Mouse (Mus musculus) kidney, postnatal 36 days (tissue): ENCODE data around the gene Ccdc28b.

Experiments
- DNase-seq, 2 experiments: peaks; one replicate each; pipeline ENCODE4 v3.0.0; 2021 to 2022; ENCODE audit warnings: mixed read lengths in 2 of 2

Gene Ccdc28b

DNA sequence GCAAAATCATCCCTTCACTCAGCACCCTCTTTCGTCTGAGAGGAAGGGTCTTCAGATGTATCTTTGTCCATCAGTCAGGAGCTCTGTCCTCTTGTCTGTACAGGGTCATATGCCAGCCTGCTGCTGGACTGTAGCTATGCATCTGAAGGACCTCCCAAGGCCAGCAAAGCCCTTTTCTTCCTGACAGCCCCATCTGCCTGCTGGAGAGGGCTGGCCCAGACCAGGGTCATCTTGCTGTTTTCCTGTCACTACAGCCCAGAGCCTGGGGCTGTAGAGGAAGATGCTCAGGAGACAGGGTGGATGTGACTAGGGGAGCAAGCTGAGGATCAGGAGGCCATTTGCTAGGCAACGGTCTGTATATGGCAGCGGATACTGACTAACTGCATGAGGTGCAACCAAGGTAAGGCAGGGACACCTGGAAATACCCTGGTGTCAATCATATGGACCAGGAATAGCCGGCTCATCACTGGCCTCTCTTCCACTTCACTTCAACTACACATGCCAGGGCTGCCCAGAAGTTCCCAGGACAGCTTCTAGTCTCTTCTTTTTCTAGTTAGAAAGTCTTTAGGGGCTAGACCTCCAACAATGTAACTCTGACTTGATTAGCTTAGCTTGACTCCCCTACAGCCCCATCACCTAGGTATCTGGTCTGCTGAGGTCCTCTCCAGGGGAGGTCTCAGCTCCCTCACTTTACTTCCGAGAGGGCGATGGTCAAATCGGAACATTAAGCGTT lies 778 bp downstream of the Ccdc28b start:
- DNase-seq = no peak

DNA sequence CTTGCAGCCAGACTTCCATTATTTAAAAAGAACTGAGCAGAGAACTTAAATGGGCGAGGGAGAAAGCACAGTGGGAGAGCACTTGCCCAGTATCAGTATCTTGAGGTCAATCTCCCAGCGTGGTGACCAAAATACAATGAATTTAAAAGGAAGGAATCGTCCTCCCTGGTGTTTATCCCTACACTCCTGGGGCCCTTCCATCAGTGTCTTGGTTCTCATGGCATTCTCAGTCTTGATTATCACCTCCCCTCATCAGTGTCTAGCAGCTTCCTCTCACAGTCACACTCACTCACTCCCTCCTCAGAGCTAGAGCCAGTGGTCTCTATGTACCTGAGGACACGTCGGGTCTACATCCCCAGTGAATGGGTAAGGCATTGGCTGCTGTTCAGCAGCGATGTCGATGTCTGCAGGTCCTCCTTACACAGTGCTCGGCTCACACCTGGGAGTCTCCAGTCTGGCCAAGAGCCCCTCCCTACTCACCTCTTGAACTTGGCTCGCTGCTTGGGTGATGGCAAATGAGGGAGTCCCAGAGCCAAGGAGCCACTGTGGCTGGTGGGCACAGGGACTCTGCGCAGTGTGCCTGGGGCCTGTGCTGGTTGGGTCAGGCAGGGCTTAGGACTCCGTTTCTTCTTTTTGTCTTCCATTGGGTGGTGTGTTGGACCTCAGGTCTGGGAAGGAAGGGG lies 1.5 kb downstream of the Ccdc28b start:
- no peak for DNase-seq

DNA sequence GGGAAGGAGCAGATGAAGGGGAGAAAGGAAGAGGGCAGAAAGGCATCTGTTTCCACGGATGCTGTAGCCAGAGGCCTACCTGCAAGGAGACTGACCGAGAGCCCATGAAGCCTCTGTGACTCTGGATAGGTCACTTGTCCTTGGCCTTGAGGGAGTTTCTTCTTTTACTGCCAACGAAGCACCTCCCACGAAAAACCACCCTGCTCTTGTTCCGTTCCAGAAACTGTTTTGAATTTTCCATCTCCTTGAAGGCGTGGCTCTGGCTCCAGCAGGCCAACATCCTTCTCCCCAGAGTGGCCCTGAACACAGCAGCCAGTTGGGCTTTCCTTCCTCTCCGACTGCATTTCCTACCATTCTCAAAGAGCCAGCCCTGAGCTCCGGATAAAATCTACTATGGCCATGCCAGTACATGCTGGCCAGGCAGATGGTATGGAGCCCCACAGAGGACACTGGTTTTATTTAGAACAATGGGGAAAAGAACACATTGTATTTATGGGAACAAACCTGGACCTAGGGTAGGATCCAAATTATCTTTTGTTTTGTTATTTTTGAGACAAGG lies 2.4 kb downstream of the Ccdc28b start:
- DNase-seq = peak; percentile 46 to 68

- peak in 1 of 2 experiments; percentile 12 for DNase-seq
These were observed 3.1 kb downstream of the Ccdc28b start for GRCm38 (mm10) chr4:129620419-129621282.

DNA sequence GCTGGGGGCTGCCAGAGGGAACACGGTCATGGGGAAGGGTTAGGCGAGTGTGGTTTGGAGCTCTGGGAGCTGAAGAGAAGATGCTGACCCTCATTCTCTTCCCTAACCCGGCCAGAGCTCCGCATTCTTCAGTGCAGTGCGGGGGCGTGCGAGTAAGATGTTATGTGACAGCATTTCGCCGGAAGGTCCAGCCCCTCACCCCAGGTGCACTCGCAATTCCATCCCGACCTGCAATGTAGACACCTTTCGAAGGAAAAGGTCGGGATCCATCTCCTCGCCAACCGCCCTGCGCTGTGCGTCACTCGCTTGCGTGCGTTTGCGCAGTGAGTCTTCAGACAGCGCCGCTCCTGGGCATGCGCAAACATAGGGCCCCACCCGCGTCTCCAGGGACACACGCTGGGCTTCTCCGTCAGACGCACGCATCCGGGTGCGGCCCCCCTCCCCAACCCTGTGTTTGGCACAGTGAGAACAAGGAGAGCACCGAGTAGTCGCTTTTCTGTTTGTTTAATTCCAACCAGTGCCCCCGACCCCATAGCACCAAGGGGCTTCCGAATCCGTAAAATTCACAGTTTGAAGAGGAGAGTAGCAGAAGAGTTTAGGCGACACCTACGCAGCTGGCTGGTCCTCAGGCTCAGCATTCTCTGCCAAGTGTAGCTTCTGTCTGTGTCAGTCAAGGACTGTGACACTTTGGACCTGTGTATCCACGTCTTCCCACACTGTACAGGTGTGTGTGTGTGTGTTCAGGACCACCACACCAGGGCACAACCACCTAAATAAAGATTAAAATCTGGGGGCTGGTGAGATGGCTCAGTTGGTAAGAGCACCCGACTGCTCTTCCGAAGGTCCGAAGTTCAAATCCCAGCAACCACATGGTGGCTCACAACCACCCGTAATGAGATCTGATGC lies 4.7 kb downstream of the Ccdc28b start, which contains the start of gene Iqcc:
Gene Iqcc (minus strand): TSS at position 314 of the 906 bp plus-strand sequence.
- peak; percentile 97 to 98 for DNase-seq

DNA sequence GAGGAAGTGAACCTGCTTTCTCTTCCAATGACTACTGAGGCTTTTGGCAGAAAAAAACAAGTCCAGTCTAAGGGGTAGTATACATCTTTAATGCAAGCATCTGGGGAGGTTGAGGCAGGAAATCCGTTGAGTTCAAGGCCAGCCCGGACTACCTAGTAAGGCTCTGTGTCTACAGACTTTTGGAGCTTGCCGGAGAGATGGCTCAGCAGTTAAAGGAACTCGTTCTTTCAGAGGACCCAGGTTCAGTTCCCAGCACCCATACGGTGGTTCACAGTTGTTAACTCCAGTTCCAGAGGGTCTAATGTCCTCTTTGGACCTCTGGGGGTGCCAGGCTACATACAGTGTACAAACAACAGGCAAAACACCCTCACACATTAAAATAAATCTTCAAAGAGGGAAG lies 5.7 kb downstream of the Ccdc28b start:
- no peak for DNase-seq

DNA sequence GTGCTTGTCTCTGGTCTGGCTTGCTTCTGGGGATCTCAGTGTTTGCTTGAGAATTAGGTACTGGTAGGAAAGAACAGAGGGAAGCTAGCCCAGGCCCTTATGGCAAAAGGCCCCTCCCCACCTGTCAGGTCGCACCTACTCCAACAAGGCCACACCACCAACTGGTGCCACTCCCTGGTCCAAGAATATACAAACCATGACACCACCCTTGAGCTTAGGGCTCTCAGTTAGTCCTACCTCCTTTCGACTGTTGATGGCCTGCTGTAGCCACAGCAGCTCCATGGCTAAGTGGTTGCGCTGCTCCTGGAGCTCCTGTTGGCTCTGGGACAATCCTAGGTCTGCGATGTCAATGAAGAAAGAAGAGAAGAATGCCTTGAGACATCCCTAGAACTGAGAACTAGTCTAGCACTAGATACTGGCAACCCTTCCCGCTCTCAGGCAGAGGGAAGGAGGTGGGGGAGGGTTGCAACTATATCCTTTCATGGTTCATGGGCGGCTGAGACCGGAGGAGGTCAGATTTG lies 6.6 kb downstream of the Ccdc28b start:
- DNase-seq = no peak

DNA sequence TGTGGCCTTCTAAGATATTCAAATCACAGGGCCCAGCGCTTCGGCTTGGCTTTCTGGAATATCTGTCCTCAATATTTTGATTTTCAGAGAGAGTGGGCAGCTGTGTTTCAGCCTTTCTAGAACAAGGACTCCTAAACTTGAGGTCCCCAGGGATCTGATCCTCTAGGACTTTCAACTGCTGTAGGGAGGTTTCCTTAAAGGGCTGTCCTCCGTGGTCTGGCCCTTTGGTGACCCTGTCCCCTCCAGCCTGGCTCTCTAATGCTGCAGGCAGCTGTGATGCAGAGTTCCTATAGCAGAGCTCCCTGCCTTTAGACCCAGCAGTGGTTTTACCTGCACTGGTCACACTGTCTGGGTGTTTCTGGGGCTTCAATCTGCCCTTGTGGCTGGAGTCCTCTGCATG lies 7.1 kb downstream of the Ccdc28b start:
- DNase-seq = no peak

DNA sequence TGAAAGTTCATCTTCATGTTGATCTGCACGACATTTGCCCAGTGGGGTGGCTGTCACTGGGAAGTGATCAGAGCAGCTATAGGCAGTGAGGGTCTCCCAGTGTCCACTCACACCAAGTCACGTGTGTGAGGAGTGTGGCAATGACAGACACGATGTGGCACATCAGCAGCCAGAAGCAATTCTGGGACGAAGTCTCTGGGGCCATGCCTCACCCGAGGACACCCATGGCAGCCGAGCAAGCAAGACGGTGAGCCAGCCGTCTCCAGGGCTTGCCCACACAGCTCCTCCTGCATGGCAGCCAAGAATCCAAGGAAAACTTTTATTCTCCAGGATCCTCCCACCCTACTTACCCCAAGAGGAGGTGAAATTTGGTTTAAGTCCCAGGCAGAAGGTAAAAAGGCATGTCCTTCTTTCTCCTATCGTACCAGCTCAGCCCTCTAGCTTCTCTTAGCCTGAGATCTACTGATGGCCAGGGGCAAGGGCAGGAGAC lies 7.9 kb downstream of the Ccdc28b start:
- DNase-seq = no peak

- peak in 1 of 2 experiments; percentile 14 for DNase-seq
These were observed 9.7 kb downstream of the Ccdc28b start, which contains the start of gene Dcdc2b for GRCm38 (mm10) chr4:129614093-129614492. Gene Dcdc2b (minus strand): TSS chr4:129614257.

DNA sequence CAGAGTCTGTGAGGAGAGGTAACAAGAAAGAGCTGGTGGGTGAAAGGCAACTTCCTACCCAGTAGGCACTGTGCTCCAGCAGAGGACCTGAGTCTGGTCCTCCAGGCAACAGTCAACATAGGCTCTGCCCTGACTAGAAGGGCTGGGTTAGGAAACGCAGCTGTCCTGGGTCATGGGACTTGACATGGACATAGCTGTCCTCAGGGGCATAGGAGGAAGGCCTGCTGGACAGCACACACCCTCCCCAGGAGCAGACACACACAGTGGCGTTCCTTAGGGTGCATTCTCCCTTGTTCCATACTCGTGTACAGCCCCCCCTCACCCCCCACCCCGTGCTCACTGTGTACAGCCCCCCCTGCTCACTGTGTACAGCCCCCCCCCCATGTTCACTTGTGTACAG lies 13.3 kb downstream of the Ccdc28b start:
- DNase-seq = no peak

- DNase-seq = no peak
These were observed 13.7 kb downstream of the Ccdc28b start for GRCm38 (mm10) chr4:129610026-129610425.

DNA sequence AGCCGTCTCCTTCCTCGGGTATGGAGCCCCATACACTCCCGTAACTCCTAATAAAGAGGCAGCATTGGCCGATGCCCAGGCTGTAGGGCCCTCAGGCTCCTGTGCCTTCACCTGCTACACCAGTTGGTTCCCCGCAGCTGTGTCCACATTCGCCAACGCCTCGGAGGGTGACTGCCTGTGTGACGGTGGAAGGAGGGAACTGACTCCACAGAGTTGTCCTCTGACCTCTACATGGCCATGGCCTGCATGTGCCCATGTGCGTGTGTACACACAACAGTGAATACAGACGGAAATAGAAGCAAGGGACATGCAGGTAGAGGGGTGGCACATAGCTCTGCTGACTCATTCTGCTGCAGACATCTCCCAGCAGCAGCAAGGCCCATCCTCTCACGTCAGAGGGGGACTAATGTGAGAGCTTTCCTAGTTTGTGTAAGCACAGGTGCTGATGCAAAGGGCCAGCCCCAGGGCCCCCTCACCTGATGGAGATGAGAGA lies 14.6 kb downstream of the Ccdc28b start:
- no peak for DNase-seq

DNA sequence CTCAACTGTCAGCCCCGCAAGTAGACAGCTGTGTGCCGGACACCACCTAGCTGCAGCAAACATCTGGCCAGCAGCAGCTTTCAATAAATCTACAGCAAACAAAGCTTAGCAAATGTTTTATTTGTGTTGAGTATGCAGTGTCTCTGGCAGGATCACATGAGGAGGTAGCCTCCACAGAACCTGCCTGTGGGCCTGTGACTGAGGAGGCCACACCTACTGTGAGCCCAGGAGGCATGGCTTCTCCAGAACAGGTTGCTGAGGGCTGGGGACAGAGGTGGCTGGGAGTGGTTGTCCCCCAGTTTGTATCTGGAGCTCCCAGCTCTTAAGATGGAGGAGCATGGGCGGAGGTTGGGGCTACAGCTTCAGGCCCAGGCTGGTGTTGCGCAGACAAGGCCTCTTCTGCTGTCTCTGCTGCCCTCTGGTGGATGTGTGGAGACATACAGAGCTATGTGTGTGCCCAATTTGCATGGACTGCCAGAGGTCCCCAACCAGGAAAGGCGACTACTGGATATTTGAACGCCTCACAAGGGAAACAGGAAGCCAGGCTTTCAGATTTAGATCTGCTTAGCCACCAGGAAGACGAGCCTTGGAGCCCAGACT lies 15.2 kb downstream of the Ccdc28b start:
- peak; percentile 87 to 90 for DNase-seq

DNA sequence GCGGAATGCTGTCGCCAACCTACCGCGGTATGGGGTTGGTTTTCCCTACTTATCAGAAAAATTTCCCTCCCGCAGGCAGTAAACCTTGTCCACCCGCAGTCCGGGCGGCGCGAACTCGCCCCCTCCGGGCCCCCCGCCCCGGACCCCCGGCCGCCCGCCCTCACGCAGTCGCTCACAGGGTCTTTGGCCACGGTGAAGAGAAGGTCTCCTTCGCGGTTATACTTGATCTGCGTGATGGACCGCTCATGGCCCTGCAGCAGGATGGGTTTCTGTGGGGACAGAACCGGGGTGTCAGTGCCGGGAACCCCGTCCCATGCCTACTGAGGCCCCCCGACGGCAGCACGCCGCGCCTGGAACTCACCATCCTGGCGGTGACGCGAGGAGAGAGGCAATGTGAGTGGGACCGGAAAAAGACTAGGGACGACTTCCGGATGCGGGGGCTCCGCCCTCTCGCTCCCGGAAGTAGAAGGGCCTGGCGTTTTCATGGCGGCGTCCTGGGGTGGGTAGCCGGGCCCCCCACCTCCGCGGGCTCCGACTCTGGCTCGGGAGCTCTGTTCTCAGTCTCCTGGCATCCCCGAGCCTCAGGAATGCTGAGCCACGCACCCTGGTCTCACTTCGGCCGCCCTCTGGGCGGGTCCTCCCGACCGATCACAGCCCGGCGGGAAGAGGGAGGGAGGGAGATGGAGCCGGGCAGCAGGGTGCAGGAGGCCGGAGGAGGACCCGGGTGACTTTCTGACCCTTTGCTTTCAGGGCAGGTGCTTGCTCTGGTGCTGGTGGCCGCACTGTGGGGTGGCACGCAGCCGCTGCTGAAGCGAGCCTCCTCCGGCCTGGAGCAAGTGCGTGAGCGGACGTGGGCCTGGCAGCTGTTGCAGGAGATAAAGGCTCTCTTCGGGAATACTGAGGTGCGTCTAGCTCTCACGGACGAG lies 23.3 kb downstream of the Ccdc28b start, which contains the start of the genes Eif3i and Tmem234:
Gene Eif3i (minus strand): TSS at position 416 of the 926 bp plus-strand sequence.
Gene Tmem234 (plus strand): TSS at position 436 of the 926 bp plus-strand sequence.
- DNase-seq = peak; percentile 88 to 91

DNA sequence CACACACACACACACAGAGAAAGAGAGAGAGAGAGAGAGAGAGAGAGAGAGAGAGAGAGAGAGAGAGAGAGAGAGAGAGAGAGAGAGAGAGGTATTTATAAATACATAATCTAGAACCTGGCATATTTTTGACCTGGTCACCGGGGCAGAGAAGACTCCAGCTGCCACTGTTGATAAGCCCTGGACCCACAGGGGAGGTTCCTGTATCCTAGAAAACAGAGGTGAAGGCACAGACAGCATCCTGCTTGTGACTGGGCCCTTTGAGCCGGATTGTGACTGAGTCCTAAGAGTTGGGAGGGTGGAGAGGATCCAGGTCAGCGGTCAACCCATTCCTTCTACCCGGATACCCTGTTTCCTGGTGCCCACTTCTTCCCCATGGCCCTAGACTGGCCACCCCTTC lies 34.9 kb downstream of the Ccdc28b start:
- no peak for DNase-seq

DNA sequence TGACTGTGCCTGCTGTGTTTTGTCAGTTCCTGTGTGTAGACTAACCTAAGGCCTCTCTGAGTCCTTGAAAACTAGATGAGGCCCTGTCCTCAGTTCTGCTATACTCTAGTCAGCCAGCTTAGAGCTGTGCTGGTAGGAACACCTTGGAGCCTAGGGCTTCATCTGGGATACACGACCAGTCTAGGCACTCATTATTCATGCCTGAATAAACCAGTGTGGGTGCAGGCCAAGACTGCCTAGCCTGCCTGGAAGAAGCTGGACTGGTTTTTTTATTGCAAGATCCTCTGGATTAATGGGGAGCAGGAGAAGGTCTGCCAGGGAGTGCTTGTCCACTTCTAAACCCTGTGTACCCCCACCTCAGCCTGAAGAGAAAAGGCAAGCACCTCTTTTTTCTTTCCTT lies 36.8 kb downstream of the Ccdc28b start:
- DNase-seq = peak; percentile 56 to 57

GRCm38 (mm10) chr4:129585773-129586172 lies 38.0 kb downstream of the Ccdc28b start:
- no peak for DNase-seq

GRCm38 (mm10) chr4:129584884-129585608 lies 38.7 kb downstream of the Ccdc28b start:
- peak; percentile 92 to 98 for DNase-seq
